Mouse (Mus musculus) kidney, adult 2 months (tissue): ENCODE data around the gene Map3k20. TPM values are rescaled to one million over a fixed set of nuclear protein-coding genes. Genes with fewer than 3 reads are reported as not detected.

Source experiments
- DNase-seq: peaks from one replicate; pipeline ENCODE4 v3.0.0; 2021
- H3K27ac ChIP-seq: fragments of 200-500 bp; 2 replicates; pipeline ENCODE4 v1.5.1; 2012; ENCODE audit warnings: low read depth, low read length, control low read depth, inconsistent platforms; ENCODE audit not compliant: insufficient read depth
- H3K27me3 ChIP-seq: fragments of 200-500 bp; replicated peaks from 2 replicates; pipeline ENCODE4 v1.6.1; 2012; ENCODE audit warnings: mild to moderate bottlenecking, moderate library complexity, low read length, inconsistent platforms; ENCODE audit not compliant: control insufficient read depth, insufficient read depth
- H3K36me3 ChIP-seq: fragments of 200-500 bp; 2 replicates; pipeline ENCODE4 v1.6.1; 2012; ENCODE audit warnings: mild to moderate bottlenecking, moderate library complexity, low read length, inconsistent platforms; ENCODE audit not compliant: control insufficient read depth, insufficient read depth
- H3K4me1 ChIP-seq: fragments of 200-500 bp; 2 replicates; pipeline ENCODE4 v1.6.1; 2011; ENCODE audit warnings: low read length; ENCODE audit not compliant: control insufficient read depth, insufficient read depth
- H3K4me3 ChIP-seq: fragments of 200-500 bp; 2 replicates; pipeline ENCODE4 v1.5.1; 2011; ENCODE audit warnings: mild to moderate bottlenecking, low read depth, low read length, control low read depth; ENCODE audit not compliant: insufficient read depth
- CTCF ChIP-seq: fragments of 200-500 bp; conservative IDR thresholded peaks from 2 replicates; pipeline ENCODE4 v1.5.1; 2011; ENCODE audit warnings: low read depth, mild to moderate bottlenecking, control low read depth, low read length, moderate library complexity, mixed read lengths; ENCODE audit not compliant: insufficient read depth, insufficient read length
- POLR2A ChIP-seq: fragments of 200-500 bp; IDR thresholded peaks from one replicate; pipeline ENCODE4 v1.6.1; 2011; ENCODE audit warnings: low read depth, low read length, control low read depth
- WGBS: fragments of 180-500 bp; shearing (Covaris S2); methylation state at CpG from one replicate; pipeline ENCODE4 v1.1.7; 2018; 5-methylcytosine and 5-hydroxymethylcytosine counted together
- polyA plus RNA-seq: library from polyadenylated mRNA; depleted of rRNA; stranded (reverse); fragments of >200 nt; gene quantifications from 2 replicates; pipeline ENCODE4 v1.2.3, GENCODE M21; 2012

Map3k20 gene
- polyA plus RNA-seq, 1 experiment, result 8.3 TPM

DNA sequence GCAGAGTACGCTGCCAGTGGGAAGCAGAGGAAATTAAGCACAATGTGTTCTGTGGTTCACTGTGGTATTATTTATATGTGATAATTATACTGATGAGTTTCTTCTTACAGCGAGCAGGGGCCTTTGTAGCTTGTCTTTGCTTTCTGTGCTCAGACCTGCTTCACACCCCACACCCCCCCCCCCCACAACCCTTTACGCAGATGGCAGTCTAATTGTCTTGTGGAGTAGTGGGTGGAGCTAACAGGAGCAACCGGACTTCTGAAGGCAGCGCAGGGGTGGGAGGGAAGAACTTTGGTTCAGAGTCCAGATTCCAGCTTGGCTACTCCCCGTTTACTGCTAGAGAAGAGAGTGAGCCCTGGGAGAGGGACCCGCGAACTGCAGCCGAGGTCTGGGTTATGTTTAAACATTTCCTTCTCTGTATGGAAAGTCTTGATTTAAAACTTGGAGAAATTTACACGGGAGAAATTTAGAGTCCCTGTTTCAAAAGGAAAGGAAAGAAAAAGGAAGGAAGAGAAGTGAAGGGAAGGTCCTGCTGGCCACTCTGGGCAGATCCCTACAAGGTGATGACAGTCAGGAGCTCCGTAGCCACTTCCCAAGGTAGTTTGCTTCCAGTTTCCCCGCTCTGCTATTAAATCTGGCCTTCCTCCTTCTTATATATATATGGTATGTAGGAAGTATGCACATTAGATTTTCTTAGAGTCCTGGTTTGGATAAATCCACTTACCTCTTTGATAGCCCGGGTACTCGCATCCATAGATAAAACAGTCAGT is 30.4 kb upstream of the Map3k20 start:
- Histone ChIP-seq H3K36me3 (no peaks in the 10 kb centered on the region), H3K27me3 (no peaks in the 10 kb centered on the region), H3K4me1 (no peaks in the 10 kb centered on the region), H3K27ac (no peak overlapping the region), H3K4me3 (no peak overlapping the region)
- TF ChIP-seq CTCF (no peak), POLR2A (no peak)
- WGBS, result 35% methylated on average over 14 of the region's 14 CpGs
- peak; percentile 86 for DNase-seq

DNA sequence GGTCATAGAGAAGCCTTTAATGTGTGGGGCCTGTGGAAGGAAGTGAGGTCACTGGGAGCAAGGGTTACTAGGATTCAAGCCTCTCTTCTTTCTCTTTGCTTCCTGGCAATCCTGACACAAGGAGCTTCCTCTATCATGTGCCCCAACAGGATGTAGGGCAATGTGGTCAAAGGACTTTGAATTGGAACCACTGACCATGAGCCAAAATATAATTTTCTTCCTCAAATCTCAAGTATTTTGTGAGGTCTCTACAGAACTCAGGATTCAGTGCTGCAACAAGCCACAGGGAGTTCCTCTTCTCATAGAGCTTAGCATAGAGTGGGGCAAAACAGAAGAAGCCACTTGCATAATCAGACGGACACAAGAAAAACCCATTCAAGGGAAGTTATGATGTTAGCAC is 24.7 kb upstream of the Map3k20 start:
- Histone ChIP-seq H3K27me3 (no peaks in the 10 kb centered on the region), H3K36me3 (no peaks in the 10 kb centered on the region), H3K27ac (no peak overlapping the region), H3K4me3 (no peak overlapping the region), H3K4me1 (no peaks in the 10 kb centered on the region)
- 84% methylated on average over 1 of the region's 1 CpGs for WGBS
- DNase-seq, result no peak
- TF ChIP-seq POLR2A (no peak), CTCF (no peak)

DNA sequence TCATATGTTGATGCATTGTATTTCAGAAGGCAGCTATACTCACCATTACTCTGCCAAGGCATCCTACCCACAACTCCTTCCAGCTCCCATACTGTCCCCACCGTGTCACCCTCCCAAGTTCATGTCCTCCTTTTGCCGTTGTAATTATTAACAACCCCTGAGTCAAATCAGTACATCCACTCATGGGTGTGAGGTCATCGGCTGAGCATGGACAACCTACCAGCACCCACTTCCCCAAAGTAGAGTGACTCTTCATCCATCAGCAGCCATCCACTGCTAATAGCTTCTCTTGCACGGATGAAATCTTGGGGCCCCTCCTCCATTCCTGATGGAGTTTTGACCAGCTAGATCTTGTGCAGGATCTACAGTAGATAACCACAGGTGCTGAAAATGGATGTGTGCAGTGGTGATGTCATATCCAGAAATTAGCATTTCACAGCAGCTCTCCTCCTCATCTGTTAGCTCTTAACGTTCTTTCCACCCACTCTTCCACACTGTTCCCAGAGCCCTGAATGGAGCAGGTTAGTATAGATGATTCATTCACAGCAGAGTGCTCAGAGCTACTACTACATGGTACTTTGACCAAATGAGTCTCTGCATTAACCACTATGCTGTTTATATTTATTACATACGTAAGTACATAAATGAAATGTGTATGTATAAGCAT is 22.5 kb upstream of the Map3k20 start:
- Histone ChIP-seq H3K27ac (no peak overlapping the region), H3K36me3 (no peaks in the 10 kb centered on the region), H3K27me3 (no peaks in the 10 kb centered on the region), H3K4me3 (no peak overlapping the region), H3K4me1 (no peaks in the 10 kb centered on the region)
- no peak for DNase-seq
- no peak for TF ChIP-seq CTCF
- no peak for TF ChIP-seq POLR2A
- 63% methylated on average over 6 of the region's 6 CpGs for WGBS

DNA sequence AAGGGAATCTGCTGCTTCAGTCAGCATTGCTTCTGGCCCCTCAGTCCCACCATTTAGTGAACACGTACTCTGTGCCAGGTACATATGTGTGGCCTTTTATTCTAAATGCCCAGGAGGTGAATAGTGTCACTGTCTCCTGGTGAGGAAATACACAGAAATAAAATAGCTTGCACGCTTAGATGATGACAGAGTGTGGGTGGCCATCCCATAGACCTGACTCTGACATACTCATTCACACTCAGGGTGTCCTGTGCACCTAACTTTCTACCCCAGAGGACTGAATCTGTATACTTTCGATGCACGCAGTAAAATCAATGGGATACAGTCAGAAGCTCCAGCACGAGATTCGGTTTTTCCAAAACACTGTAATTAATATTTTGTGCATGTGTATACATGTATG is 18.0 kb upstream of the Map3k20 start:
- Histone ChIP-seq H3K36me3 (no peaks in the 10 kb centered on the region), H3K4me3 (no peak overlapping the region), H3K27me3 (no peaks in the 10 kb centered on the region), H3K4me1 (no peaks in the 10 kb centered on the region), H3K27ac (no peak overlapping the region)
- no peak for DNase-seq
- TF ChIP-seq CTCF, result no peak
- TF ChIP-seq POLR2A, result no peak
- 92% methylated on average over 6 of the region's 6 CpGs for WGBS

DNA sequence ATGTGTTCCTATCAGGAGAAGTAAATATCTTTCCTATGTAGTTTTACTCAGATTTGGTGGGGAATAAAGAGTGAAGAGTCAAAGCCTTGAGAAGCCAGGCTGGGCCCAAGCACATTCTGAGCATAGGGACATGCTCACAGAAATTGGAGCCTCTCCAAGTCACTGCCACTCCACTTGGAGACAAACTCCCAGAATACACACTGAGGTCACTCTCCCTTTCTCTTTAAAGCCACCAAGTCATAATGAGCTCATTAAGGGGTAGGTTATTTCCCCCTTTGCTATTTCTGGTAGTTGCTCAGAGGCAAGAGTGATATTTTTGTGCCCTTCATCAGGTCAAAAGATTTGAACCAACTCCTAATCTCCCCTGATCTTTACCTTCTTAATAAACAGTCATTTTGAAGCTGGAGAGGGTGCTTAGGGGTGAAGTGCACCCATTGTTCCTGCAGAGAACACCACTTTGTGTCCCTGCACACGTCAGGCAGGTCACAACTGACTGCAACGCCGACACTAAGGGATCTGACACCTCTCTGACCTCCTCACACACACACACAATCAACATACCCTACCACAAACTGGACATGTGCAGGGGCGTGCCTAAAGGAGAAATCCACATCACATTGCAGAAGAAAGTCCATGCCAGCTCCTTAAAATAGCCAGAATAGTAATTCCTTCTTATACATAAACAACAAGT is 15.6 kb upstream of the Map3k20 start:
- TF ChIP-seq POLR2A, result no peak
- TF ChIP-seq CTCF, result no peak
- Histone ChIP-seq H3K36me3 (no peaks in the 10 kb centered on the region), H3K4me3 (no peak overlapping the region), H3K27me3 (no peaks in the 10 kb centered on the region), H3K27ac (no peak overlapping the region), H3K4me1 (no peaks in the 10 kb centered on the region)
- 69% methylated on average over 4 of the region's 4 CpGs for WGBS
- DNase-seq, result no peak

DNA sequence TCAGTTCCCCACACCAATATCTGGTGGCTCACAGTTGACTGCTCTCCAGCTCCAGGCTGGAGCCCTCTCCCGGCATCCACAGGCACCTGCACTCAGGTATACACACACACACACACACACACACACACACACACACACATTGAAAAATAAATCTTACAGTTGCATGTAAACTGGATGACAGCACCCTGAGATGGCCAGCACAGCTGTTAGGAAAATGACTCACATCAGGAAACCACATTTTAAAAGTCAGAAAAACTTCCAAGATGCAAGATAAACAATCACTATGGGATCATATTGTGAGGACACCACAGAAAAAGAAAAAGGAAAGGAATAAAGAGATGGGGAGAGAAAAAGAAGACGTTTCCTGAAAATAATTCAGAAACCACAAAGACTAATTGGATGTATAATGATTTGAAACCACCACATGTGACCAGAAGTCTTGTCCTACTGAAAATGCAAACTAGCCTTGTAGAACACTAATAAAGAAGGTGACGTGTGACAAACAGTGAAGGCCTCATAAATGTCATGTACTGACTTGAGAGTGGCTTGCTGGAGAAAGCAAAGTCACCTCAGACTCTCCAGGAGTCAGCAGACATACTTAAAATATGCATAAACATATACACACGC is 7.1 kb upstream of the Map3k20 start:
- H3K4me3 ChIP-seq, result no peak overlapping the region
- no peaks in the 10 kb centered on the region for H3K4me1 ChIP-seq
- no peaks in the 10 kb centered on the region for H3K27me3 ChIP-seq
- no peak for DNase-seq
- 81% methylated on average over 4 of the region's 4 CpGs for WGBS
- no peak overlapping the region for H3K27ac ChIP-seq
- TF ChIP-seq CTCF, result no peak
- TF ChIP-seq POLR2A, result no peak
- no peaks in the 10 kb centered on the region for H3K36me3 ChIP-seq
